Mouse (Mus musculus): ENCODE results near the gene Gm2030. TPM values are rescaled to one million over a fixed set of nuclear protein-coding genes. Genes with fewer than 3 reads are reported as not detected.

Gm2030 gene
- not detected in 2 replicates for polyA plus RNA-seq (2012; rRNA removed)

GRCm38 (mm10) chrX:26309944-26310343 is at the start of gene Gm2030:
Gene Gm2030 (minus strand): TSS chrX:26310044.

Other genes starting within 250 kb of the Gm2030 start
- not detected in 2 replicates for gene Gm2012, start 78.7 kb downstream of the Gm2030 start, polyA plus RNA-seq (2012; rRNA removed)
- gene Slx, start 235.5 kb upstream of the Gm2030 start, polyA plus RNA-seq (2012; rRNA removed), result not detected in 2 replicates

All from central nervous system, embryonic 11.5 days (tissue).